Comparison of ENCODE assay signal across 11 mouse cellular contexts in genomic region chr2:152928219-152928987, GRCm38 (mm10). TPM values are rescaled to one million over a fixed set of nuclear protein-coding genes. Genes with fewer than 3 reads are reported as not detected.
DNase-seq lines count a peak whose midpoint lies in the region; TF ChIP-seq lines count a peak whose summit lies in the region.
"Had no signal": no experiment of that assay in that cellular context is flagged by ENCODE, and none has a peak within 500 bp of the region (broad histone marks: within the 10 kb centered on the region; RNA-seq: fewer than 3 reads in every experiment).

No protein-coding gene starts in this region.

- peak overlapping the region; percentile 69 for H3K27ac ChIP-seq in heart, embryonic 10.5 days
- H3K27ac ChIP-seq in macrophage = peak overlapping the region; percentile 93
- H3K27ac ChIP-seq: embryonic facial prominence, embryonic 13.5 days had no signal

- H3K9me3 ChIP-seq in heart, embryonic 10.5 days = no peaks in the 10 kb centered on the region
- H3K9me3 ChIP-seq: embryonic facial prominence, embryonic 13.5 days had no signal

- H3K4me1 ChIP-seq in heart, embryonic 10.5 days = peaks cover 81% of the 10 kb centered on the region
- H3K4me1 ChIP-seq in lung, adult 2 months (ENCODE audit: control insufficient read depth, insufficient read depth, low read length) = no peaks in the 10 kb centered on the region

- no peak for TF ChIP-seq CTCF in lung, adult 2 months (IDR thresholded peaks at IDR 0.05; ENCODE audit: insufficient read depth, low read length)

- H3K27me3 ChIP-seq in heart, embryonic 10.5 days (ENCODE audit: insufficient read depth, poor library complexity, severe bottlenecking) = peaks cover 46% of the 10 kb centered on the region

- 39% methylated on average over 14 of the region's 14 CpGs for WGBS in heart, embryonic 10.5 days
- WGBS in lung, adult 2 months = 49% methylated on average over 14 of the region's 14 CpGs
- WGBS in macrophage (ENCODE audit: missing documents) = 85% methylated on average over 14 of the region's 14 CpGs

- no peaks in the 10 kb centered on the region for H3K36me3 ChIP-seq in heart, embryonic 10.5 days
- no peaks in the 10 kb centered on the region for H3K36me3 ChIP-seq in macrophage (ENCODE audit: inconsistent target)
- H3K36me3 ChIP-seq: embryonic facial prominence, embryonic 13.5 days had no signal

- no peak overlapping the region for H3K4me3 ChIP-seq in heart, embryonic 10.5 days
- H3K4me3 ChIP-seq in lung, adult 2 months (replicated peaks; ENCODE audit: extremely low read depth, low read depth, low read length) = no peak overlapping the region
- H3K4me3 ChIP-seq in macrophage (ENCODE audit: inconsistent target) = no peak overlapping the region
- H3K4me3 ChIP-seq: embryonic facial prominence, embryonic 13.5 days had no signal

- TF ChIP-seq POLR2A in lung, adult 2 months (IDR thresholded peaks at IDR 0.05; ENCODE audit: borderline replicate concordance, extremely low read depth, low read depth, low read length) = no peak

- no peak for DNase-seq in heart, embryonic 10.5 days (ENCODE audit: low spot score)
- no peak for DNase-seq in heart, adult 9 months (ENCODE audit: low spot score in 2 of 2)
- peak; percentile 25 for DNase-seq in lung, postnatal 36 days
- DNase-seq in lung, adult 2 months = no peak
- peak; percentile 74 for DNase-seq in fibroblast of lung, adult 2 months (ENCODE audit: low read depth)
- DNase-seq in left cerebral cortex, adult 18-20 months (ENCODE audit: low spot score in 2 of 2) = no peak
- no peak for DNase-seq in spleen, adult 18-20 months
- DNase-seq: left cerebral cortex, postnatal 4 days; thymus, postnatal 14 days had no signal

- H3K79me2 ChIP-seq in macrophage (ENCODE audit: inconsistent target) = no peaks in the 10 kb centered on the region

RNA-seq across cellular contexts. Expression of gene Foxs1, which starts 4.6 kb away (rescaled TPM):
- 0.21 and 0.36 TPM in 2 replicates for polyA plus RNA-seq in heart, embryonic 10.5 days (2016; fragmentation: Nextera tagmentation; extraction: Ambion mirVana)
- polyA plus RNA-seq in lung, adult 2 months (2012; rRNA removed) = 11.1 and 12.9 TPM in 2 replicates
- not detected for total RNA-seq in macrophage (2018; cell fraction: chromatin; rRNA removed)
- total RNA-seq in macrophage (2018; cell fraction: cytosol; rRNA removed) = under 1 TPM in 1 of 26 experiments, not detected in 25; 0.09 TPM
- total RNA-seq in macrophage (2018; cell fraction: nucleus; rRNA removed) = under 1 TPM in 1 of 26 experiments, not detected in 25; 0.46 TPM
- not detected in 3 replicates for polyA plus RNA-seq in macrophage (2018)
- total RNA-seq in left cerebral cortex, adult 18-20 months (2021) = under 1 TPM; 0.46 to 0.68 TPM

RNA-seq across cellular contexts. Expression of gene Mylk2, which starts 17.3 kb away (rescaled TPM):
- polyA plus RNA-seq in heart, embryonic 10.5 days (2016; fragmentation: Nextera tagmentation; extraction: Ambion mirVana) = 0.05 and 0.07 TPM in 2 replicates
- polyA plus RNA-seq in lung, adult 2 months (2012; rRNA removed) = 0.29 and 3.9 TPM in 2 replicates
- total RNA-seq in macrophage (2018; cell fraction: chromatin; rRNA removed) = under 1 TPM in 3 of 26 experiments, not detected in 23; 0.16 to 0.94 (median 0.80) TPM
- under 1 TPM in 5 of 26 experiments, not detected in 21; 0.03 to 0.14 (median 0.04) TPM for total RNA-seq in macrophage (2018; cell fraction: cytosol; rRNA removed)
- total RNA-seq in macrophage (2018; cell fraction: nucleus; rRNA removed) = 1 to 10 TPM in 1 of 26 experiments, under 1 TPM in 5, not detected in 20; 0.29 to 1.1 (median 0.36) TPM
- polyA plus RNA-seq in macrophage (2018) = not detected in 3 replicates
- total RNA-seq in left cerebral cortex, adult 18-20 months (2021) = not detected
- total RNA-seq: left cerebral cortex, postnatal 4 days had no signal
- polyA plus RNA-seq: embryonic facial prominence, embryonic 13.5 days had no signal

RNA-seq across cellular contexts. Expression of gene Dusp15, which starts 23.1 kb away (rescaled TPM):
- 0.04 TPM in 2 replicates for polyA plus RNA-seq in heart, embryonic 10.5 days (2016; fragmentation: Nextera tagmentation; extraction: Ambion mirVana)
- polyA plus RNA-seq in lung, adult 2 months (2012; rRNA removed) = 0.37 and 0.60 TPM in 2 replicates
- not detected for total RNA-seq in macrophage (2018; cell fraction: chromatin; rRNA removed)
- not detected for total RNA-seq in macrophage (2018; cell fraction: cytosol; rRNA removed)
- under 1 TPM in 1 of 26 experiments, not detected in 25; 0.12 TPM for total RNA-seq in macrophage (2018; cell fraction: nucleus; rRNA removed)
- not detected in 3 replicates for polyA plus RNA-seq in macrophage (2018)
- 10 to 100 TPM; 16.2 to 18.2 TPM for total RNA-seq in left cerebral cortex, adult 18-20 months (2021)

RNA-seq across cellular contexts. Expression of gene Ttll9, which starts 33.9 kb away (rescaled TPM):
- polyA plus RNA-seq in heart, embryonic 10.5 days (2016; fragmentation: Nextera tagmentation; extraction: Ambion mirVana) = 0.47 and 0.85 TPM in 2 replicates
- 3.4 and 3.8 TPM in 2 replicates for polyA plus RNA-seq in lung, adult 2 months (2012; rRNA removed)
- total RNA-seq in macrophage (2018; cell fraction: chromatin; rRNA removed) = not detected
- under 1 TPM in 1 of 26 experiments, not detected in 25; 0.09 TPM for total RNA-seq in macrophage (2018; cell fraction: cytosol; rRNA removed)
- under 1 TPM in 1 of 26 experiments, not detected in 25; 0.50 TPM for total RNA-seq in macrophage (2018; cell fraction: nucleus; rRNA removed)
- not detected in 3 replicates for polyA plus RNA-seq in macrophage (2018)
- total RNA-seq in left cerebral cortex, adult 18-20 months (2021) = 1 to 10 TPM; 2.0 to 2.6 TPM

Comparison
In these comparisons a context has a peak if more than half of its experiments do, and no peak if none do; other contexts are left out.
1. DNase-seq: peak in lung, postnatal 36 days (single experiment) and fibroblast of lung, adult 2 months (single experiment); none in heart, embryonic 10.5 days (single experiment), heart, adult 9 months (0 of 2), lung, adult 2 months (single experiment), left cerebral cortex, adult 18-20 months (0 of 2) and spleen, adult 18-20 months (0 of 2).